Mouse (Mus musculus) retina, postnatal 1 day (tissue): ENCODE measurements around the gene Ccpg1.

Source experiments
- DNase-seq: peaks from one replicate; pipeline ENCODE4 v3.0.0-alpha.2; 2012

Gene Ccpg1

DNA sequence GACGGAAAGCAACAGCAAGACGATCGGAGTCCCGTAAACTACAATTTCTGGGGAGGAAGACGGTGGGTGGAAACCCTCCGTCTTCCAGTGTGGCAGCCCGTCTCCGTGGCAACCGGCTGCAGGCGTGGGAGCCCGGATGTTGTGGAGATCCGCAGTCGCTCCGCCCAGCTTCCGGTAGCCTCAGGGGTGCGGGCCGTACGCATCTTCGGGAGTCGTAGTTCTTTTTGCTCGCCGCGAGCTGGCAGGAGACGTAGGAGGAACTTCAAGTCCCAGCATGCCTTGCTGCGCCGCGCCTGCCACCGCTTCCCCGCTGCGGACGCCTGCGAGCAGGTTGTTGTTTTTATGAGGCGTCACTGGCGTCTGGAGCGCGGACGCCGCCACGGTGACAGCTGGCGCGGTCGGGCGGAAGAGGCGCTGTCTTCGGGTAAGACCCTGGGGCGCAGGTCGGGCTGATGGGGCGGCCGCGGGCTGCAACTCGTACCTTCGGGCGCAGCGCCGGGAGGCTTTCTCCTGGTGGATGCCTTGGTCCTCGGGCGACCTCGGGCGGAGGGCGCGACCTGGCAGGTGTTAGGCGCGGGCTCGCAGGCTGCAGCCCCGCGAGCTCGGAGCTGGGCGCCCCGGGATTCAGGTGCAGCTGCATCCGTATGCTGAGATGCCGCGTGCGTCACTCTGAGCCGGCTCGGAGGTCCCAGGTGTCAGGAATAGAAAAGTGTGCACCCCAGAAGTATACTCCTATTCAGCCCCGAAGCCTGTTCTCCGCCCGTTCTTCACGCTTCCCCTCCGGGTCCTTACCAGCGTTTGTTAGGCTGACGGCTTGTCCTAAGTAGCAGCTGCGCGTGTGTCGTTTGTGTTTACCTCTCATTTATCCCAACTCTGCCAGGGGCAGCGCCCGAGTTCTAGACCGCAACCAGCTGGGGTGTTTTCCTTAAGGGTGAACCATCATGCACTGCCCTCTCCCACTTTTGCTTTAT, at the start of gene Ccpg1, which contains the start of gene Ccpg1os:
Gene Ccpg1 (plus strand): TSS at position 180 of the 971 bp plus-strand sequence.
Gene Ccpg1os (minus strand): TSS at position 133 of the 971 bp plus-strand sequence.
- DNase-seq, result peak; percentile 99

DNA sequence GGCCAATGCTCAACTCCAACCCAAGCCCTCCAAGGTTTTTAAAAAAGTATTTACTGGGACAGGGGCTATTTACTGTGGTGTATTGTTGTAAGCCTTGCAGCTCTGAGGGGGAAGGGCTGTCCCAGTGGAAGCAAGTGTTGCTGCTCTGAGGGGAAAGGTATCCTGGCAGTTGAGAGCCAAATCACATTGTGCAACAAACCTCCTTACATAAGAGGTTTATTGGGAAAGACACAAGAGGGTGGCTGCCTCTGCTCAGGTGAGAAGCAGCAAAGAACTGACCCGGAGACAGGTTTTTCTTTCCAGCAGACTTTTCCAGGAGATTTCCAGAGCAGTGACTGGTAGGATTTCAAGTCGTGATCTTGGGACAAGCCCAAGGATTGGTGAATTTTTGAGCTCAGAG, 48.9 kb upstream of the Ccpg1 start:
- no peak for DNase-seq

DNA sequence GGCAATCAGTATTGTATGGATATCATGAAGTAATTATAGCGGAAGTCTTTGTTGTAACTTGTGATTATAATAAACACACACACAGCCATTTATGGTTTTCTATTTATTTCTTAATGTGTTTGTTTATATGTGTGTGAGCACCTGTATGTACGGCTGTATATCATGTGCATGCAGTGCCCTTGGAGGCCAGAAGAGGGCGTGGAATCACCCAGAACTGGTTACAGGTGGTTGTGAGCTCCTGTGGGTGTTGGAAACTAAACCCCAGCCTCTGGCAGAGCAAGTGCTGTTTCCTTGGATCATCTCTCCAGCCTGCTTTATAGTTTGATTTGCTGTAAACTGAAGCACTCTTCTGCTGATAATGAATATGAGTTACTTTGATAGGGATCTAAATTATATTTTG, 41.8 kb upstream of the Ccpg1 start:
- no peak for DNase-seq

DNA sequence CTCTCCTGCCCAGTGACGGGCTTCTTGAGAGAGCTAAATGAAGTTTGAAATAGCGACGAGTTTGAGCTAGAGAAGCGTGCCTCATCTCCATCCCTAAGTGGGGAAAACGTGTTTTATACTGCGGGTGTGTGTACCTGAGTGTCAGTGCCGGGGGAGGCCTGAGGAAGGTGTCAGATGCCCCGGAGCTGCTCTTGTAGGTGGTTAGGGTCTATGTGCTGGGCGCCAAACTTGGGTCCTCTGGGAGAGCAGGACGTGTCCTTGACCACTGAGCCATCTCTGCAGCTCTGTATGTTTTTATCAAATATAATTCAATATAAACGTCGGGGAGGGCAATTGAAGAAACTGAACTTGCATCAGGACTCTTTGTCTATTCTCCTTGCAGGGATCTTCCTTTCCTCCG, 40.9 kb upstream of the Ccpg1 start:
- no peak for DNase-seq

DNA sequence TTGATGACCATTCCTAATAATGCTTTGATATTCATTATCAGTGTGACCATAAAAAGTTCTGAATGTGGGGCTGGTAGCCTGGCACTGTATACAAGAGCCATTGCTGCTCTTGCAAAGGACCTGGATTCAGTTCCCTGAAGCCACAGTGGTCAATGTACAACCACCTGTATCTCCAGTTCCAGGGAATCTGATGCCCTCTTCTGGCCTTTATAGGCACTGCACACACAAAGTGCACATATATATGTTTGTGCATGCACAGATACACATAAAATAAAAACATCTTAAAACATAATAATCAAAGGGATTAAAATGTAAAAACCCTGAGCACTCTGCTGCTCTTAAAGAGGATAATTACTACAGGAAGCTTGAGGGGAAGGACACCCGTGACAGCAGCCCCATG, 38.2 kb upstream of the Ccpg1 start:
- DNase-seq, result no peak

DNA sequence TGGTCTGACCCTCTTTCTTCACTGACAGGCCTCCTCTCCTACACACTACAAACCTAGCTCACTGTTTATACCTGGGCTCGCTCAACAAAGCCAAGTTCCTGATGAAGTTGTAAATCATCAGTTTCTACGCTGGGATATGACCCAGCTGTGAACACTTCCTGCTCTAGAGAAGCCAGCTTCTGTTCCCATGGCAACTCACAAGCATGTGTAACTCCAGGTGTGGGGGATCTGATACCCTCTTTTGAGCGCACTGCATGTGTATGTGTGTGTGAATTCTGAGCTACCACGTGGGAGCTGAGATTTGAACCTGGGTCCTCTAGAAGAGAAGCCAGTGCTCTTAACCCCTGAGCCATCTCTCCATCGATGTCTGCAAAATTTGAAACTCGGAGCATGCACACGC, 35.7 kb upstream of the Ccpg1 start:
- DNase-seq, result no peak

DNA sequence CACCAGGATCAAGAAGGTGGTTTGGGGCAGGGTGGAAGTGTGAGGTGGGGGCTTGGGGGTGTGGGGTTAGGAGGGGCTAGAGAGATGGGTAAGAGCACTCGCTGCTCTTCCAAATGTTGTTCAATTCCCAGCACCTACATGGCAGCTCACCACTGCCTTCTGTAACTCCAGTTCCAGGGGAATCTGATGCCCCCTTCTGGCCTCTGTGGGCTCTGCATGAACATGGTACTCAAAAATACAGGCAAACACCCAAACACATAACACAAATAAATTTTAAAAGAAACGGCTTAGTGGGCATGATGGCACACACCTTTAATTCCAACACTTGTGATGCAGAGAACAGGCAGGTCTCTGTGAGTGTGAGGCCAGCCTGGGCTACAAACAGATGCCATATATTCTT, 30.5 kb upstream of the Ccpg1 start:
- DNase-seq, result peak; percentile 41

DNA sequence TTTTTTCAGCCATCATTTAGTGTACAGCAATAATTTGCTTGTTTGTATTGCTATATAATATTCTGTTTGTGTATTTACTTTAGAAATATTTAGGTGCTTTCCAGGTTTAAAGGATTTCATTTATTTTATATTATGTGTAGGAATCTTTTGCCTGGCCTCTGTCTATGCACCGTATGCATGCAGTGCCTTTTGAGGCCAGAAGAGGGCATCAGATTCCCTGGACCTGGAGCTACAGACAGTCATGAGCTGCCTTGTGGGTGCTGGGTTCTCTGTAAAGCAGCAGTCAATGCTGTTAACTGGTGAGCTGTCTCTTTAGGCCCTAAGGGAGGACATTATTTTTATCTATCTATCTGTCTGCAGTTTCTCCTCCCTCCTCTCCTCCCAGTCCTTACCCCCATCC, 29.7 kb upstream of the Ccpg1 start:
- peak; percentile 68 for DNase-seq

DNA sequence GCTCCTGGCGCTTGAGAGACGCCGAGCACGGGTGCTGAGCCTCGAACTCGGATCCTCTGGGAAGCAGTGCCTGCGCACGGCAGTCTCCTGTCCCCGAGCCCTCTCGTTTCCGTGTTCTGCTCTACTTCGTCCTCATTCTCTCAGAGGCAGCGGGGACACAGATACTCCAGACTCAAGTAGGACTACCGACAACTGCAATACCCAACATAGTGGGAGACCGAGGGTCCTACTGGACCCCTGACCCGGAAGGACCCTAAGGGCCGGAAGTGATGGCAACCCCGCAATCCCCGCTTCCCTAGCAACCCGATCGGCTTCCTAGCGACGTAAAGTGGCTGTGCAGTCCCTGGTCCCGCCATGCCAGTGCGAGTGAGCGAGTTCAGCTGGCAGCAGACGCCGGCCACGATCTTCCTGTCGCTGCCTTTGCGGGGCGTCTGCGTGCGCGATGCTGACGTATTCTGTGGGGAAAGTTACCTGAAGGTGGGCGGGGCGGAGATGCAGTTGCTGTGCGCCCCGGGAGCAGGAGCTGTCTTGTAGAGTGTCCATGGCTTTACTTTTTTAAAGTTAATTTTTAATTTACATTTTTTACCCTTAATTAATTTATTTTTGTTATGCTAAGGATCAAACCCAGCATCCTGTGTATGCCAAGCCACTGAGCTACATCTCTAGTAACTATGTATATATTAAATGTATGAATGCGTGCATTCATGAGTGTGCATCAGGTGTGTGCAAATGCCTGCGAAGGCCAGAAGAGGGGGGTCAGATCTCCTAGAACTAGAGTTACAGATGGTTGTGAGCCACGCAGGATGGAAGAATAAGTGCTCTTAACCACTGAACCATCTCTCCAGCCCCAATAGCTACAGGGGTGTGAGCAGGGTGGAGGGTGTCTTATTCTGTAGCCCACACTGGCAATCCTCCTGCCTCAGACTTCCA, 26.4 kb upstream of the Ccpg1 start, which contains the start of the genes Dyx1c1 and Gm44503:
Gene Dyx1c1 (plus strand): TSS at position 265 of the 930 bp plus-strand sequence.
Gene Gm44503 (plus strand): TSS at position 332 of the 930 bp plus-strand sequence.
- DNase-seq, result peak; percentile 95

DNA sequence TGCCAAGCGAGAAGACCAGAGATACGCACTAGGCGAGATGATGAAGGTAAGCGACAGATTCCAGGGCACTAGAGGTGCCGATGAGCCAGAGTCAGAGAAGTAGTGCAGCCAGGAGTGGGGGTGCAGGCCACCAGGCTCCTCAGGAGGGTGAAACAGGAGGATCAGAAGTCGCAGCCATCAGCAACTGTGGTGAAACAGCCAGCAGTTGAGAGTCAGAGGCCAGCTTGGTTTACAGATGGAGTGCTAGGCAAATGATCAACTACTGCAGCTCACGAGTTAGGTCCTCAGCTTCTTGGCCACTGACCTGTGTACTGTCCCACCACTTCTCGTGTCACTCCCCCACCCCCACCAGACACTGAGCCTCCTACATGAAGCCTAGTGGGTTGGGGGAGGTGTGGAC, 23.9 kb upstream of the Ccpg1 start:
- DNase-seq, result no peak

DNA sequence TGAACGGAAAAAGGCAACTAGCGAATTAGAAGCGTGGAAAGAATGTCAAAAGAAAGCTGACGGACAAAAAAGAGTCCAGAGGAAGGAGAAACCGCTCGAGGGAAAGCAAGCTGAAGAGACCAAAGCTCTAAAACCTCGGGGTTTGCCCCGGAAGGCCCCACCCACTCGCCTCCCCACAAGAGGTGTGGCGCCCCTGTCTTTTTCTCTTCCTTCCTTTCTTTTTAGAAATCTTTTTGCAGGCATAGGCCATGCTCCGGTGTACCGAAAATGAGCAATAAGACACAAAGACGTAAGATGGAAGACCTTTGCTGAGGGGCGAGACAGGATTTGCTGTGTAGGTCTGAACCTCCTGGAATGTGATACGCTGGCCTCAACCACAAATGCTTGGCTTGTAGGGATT, 23.3 kb upstream of the Ccpg1 start:
- DNase-seq, result no peak

DNA sequence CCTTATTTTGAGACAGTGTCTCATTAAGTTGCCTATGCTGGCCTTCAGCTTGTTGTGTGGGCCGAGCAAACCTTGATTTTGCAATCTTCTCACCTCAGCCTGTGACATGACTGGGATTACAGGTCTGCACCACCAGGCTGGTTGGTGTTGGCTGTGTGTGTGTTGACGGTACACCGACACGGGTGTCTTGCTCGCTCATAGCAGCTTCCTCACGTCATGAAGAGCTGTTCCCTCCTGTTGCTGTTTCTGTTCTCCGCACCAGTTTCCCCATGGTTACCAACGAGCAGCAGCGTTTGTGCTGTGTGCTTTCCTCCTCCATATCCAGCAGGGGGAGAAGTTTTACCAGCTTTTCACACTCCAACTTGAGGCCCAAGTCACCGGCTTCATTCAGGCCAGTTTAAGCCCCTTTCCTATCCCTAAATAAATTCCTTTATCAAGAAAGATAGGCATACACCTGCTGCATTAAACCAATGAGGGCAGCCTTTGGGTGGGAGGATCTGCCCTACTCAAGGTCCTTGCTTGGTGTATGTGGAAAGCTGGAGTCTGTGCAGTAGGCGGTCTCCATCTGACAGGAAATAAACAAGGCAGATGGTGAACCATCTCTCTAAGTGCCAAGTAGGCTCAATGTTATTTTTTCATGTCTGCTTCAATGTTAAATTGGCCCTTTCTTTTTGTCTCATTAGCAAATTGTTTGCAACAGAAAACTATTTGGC, 16.7 kb upstream of the Ccpg1 start:
- DNase-seq, result peak; percentile 79

DNA sequence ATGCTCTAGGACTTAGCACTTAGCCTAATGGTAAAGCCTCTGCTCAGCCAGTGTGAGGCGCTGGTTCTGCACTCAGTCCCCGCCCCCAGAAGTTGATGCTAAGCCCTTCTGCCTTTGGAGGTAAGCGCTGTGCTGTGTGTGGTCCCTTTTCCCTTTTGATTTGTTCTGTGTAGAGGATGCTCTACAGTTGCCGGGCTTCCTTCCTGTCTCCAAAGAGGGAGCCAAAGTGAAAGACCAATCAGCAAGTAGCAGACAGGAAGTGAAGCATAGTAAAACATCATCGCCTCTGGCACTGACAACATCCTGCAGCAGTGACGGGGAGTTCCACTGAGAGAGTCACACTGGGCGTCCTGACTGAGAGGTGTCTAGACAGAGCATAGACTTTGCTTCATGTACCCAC, 15.4 kb upstream of the Ccpg1 start:
- no peak for DNase-seq

DNA sequence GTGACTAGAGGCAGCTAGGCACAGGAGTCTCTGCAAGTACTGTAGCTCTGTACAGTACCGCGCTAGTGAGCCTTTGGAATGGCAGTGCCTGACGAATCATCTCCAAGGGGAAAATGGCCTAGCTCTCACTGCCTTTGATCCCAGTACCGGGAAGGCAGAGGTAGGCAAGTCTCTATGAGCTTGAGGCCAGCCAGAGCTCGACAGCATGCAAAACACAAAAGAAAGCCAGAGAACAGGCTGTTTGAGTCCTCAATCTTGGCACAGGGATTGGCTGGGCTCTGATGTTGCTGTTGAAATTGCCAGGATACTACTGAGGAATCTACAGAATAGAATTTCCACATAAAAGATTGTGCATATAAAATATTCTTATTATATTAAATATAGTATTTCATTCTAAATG, 12.8 kb upstream of the Ccpg1 start:
- no peak for DNase-seq

DNA sequence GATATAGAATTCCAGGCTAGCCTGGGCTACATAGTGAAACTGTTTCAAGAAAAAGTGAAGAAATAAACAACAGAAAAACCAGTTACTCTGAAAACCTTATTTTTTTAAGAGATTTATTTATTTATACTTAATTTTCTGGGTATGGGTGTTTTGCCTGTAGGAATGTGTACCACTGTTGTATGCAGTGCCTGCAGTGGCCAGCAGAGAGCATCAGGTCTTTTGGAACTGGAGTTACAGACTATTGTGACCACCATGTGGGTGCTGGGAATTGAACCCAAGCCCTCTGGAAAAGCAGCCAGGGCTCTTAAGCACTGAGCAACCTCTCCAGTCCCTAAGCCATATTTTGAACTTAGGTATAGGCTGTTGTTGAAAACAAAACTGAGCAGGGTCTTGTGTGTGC, 12.2 kb upstream of the Ccpg1 start:
- no peak for DNase-seq

DNA sequence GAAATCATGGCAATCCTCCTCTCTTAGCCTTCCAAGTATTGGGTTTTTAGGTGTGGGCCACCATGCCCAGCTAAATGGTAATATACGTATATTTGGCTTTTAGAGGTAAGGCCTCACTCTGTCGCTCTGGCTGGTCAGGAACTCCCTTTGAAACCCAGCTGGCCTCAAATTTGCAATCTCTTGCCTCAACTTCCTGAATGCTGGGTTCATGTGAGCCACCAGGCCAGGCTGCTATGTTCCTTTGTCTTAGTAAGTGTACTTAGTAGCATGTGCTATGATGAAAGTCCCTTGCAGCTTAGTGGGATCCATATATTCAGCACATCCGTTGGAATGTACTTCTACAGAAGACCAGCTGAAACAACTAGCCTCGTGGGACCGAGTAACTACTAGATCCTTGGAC, 10.5 kb upstream of the Ccpg1 start:
- no peak for DNase-seq

DNA sequence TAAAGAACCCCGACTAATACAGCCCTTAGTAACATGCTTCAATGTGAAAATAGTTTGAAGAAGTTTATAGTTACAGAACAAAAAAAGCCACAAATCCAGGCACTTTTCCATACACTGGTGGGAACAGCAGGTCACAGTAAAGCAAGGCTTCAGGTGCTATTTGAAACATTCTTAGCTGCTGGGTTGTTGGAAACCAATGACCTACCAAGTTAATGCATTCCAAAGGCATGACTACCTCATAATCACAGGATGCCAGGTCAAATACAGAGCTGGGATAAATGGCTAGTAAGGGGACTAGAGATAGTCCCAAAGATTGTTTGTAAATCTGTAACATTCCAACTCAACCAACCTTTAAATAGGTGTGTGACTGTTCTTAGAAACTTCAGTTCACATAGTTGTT, 10.0 kb upstream of the Ccpg1 start:
- no peak for DNase-seq

DNA sequence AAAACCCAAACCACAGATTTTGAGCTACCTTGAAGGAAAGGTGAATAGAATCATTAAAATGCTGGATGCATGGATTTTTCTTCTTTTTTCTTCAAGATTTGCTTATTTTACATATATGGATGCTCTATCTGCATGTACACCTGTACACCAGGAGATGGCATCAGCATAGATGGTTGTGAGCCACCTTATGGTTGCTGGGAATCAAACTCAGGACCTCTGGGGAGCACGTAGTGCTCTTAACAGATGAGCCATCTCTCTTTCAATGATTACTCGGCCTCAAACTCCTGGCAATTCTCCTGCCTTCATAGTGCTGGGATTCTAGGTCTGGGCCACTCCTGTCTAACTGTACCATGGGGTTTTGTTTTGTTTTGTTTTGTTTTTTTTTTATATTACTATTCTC, 2.2 kb upstream of the Ccpg1 start:
- no peak for DNase-seq

DNA sequence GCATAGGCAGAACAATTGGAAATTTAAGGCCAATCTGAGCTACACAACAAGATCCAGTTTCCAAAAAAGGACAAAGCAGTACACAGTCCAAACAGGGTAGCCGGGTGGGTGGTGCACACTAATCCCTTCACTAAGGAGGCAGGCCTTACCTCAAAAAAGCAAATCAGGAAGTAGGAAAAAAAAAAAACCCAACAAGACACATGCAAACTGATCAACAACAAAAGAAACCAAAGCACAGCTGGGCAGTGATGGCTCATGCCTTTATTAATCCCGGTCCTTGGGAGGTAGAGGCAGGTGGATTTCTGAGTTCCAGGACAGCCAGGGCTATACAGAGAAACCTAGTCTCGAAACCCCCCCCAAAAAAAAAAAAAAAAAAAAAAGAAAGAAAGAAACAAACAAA, 2.5 kb downstream of the Ccpg1 start:
- no peak for DNase-seq

DNA sequence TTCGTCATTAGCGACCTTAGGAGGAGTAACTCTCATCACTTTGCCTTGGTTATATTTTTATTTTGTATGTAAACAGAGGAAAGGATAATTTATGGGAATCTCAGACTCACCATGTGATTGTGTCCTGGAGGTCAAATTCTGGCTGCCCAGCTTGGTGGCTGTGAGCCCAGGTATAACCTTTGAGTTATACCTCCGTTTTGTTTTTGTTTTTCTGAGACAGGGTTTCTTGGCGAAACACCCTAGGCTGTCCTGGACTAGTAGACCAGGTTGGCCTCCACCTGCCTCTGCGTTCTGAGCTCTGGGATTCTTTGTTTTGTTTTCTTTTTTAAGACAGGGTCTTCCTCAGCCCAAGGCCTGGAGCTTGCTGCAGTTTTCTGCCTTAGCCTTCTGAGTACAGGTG, 3.5 kb downstream of the Ccpg1 start:
- no peak for DNase-seq

DNA sequence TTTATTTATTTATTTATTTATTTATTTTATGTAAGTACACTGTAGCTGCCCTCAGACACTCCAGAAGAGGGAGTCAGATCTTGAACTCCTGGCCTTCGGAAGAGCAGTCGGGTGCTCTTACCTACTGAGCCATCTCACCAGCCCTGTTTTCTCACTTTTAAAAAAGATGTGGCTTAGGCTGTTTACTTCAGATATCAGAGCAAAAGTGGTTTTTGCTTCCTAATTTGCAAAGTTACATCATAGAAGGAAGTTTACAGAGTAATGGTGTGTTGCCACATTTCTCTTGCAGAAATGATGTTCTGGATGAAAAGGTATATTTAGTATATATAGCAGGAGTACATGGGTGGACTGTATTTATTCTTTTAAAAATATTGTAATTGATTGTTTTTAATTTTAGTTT, 6.2 kb downstream of the Ccpg1 start:
- DNase-seq, result no peak

DNA sequence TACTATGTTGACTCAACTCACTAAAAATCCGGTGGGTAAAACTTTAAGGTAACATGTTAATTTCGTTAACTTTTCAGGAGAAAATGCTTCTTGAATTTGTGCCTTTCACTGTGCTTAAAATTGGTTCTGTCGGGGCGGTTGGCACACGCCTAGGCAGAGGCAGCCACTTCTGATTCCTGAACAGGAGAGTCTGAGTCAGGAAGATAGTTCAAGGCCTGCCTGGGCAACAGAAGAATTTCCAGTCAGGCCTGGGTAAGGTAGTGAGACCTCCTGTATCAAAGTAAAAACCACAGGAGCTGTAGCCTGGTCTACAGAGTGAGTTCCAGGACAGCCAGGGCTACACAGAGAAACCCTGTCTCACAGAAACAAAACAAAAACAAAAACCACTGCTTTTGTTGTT, 7.3 kb downstream of the Ccpg1 start:
- DNase-seq, result no peak

DNA sequence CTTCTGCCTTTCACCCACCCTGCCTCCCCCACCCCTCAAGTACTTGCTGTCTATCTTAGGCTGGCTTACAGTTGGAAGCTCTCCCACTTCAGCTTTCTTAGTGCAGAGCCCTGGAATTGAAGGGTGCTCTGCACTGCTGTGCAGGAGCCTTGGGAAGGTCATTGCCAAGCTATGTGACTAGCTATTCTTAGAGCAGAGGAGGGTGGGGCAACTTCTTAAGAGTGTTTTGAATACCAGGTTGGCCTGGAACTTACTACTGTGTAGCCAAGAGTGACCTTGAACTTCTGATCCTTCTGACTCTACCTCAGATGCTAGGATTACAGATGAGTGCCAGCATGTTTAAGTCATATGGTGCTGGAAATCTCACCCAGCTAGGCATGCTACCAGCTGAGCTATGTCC, 10.9 kb downstream of the Ccpg1 start:
- no peak for DNase-seq
